Mouse (Mus musculus) bone marrow macrophage, adult 2 months (primary cell): ENCODE measurements at regions not wholly inside any gene's neighbourhood (a gene's known extent, or its start where the extent isn't known, plus 50 kb on each side); places are given as distances from the start of the nearest gene placed in this dataset.

Experiments
- H3K27ac ChIP-seq: 2 replicates; pipeline ENCODE4 v1.5.1; 2012; ENCODE audit warnings: low read depth, low read length; ENCODE audit not compliant: insufficient read depth
- H3K4me1 ChIP-seq: 2 replicates; pipeline ENCODE4 v1.6.1; 2012; ENCODE audit warnings: low read length; ENCODE audit not compliant: control insufficient read depth, insufficient read depth
- H3K4me3 ChIP-seq: 2 replicates; pipeline ENCODE4 v1.5.1; 2012; ENCODE audit warnings: mild to moderate bottlenecking, low read length, moderate library complexity; ENCODE audit not compliant: insufficient read depth
- CTCF ChIP-seq: IDR thresholded peaks from 2 replicates; pipeline ENCODE4 v1.5.1; 2012; ENCODE audit warnings: low read depth, mild to moderate bottlenecking, low read length, moderate library complexity
- POLR2A ChIP-seq: IDR thresholded peaks from 2 replicates; pipeline ENCODE4 v1.6.1; 2012; ENCODE audit warnings: mild to moderate bottlenecking, low read depth, low read length, borderline replicate concordance

DNA sequence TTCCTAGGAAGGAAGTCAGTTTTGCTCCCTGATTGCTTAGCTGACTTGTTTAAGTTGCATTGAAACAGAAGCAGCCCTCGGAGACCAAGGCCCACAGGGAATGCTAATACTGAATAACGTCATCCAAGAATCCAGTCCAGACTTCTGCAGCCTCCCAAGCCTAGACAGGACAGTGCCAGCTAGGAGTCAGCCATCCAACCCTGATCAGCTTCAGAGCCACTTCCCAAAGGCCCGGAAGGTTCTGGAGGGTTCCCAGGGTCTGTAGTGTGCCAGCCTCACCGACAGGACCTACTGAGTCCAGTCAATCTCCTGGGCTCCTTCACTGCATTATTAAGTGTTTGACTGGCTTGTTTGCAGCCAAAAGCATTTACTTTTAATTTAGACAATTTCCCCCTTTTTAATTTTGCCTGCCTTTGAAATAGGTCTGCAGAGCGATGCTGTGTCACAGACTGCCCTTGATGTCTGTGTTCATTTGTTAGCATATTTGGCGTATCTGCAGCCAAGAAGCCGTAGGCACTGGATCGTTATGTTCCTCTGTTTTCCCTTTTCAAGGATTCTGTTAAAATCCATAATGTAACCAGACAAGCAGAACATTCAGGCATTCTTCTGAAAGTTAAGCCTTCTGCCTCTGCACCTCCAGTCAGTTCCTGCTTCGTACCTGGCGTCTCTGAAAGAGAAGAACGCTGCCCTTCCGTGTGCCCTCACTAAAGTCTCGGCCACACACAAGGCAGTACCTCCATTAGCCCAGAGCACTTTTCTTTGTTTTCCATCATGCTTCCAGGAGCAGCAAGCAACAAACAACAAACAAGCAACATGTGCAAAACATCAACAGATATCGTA lies 106.5 kb upstream of the Nebl start:
- no peak overlapping the region for H3K4me3 ChIP-seq
- TF ChIP-seq CTCF: no peak
- no peak for TF ChIP-seq POLR2A
- H3K4me1 ChIP-seq: no peaks in the 10 kb centered on the region
- no peak overlapping the region for H3K27ac ChIP-seq

DNA sequence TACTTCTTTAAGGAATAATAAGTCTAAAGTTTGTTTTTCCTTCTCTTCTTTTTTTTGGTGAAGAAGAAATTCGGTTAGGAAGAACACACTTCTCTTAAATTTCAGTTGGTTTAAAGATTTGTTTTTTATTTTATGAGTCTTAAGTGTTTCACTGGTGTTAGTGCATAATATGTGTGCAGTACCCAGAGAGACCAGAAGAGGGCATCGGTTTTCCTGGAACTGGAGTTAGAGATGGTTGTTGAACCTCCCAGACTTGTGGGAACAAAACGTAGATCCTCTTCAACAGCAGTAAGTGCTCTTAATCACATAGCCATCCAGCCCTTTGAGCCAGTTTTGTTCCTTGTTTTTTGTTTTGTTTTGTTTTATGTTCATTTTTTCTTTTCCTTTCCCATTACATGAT lies 101.5 kb upstream of the Nebl start:
- TF ChIP-seq POLR2A (no peak), CTCF (no peak)
- H3K4me3 ChIP-seq: no peak overlapping the region
- H3K4me1 ChIP-seq: no peaks in the 10 kb centered on the region
- H3K27ac ChIP-seq: no peak overlapping the region

DNA sequence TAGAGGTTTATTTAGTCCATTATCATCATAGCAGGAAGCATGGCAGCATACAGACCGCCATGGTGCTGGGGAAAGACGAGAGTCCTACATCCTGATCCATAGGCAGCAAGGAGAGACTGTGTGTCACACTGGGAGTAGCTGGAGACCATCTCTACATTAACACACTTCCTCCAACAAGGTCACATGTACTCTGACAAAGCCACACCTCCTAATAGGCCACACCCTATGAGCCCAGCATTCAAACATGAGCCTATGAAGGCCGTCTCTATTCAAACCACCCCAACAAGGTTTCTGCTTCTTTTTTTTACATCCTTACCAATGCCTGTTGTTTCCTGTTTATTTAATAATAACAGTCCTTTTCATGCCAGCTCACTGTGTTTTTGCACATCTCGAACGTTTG lies 99.0 kb upstream of the Nebl start:
- Histone ChIP-seq H3K4me1 (no peaks in the 10 kb centered on the region), H3K27ac (no peak overlapping the region)
- TF ChIP-seq CTCF (no peak), POLR2A (no peak)

DNA sequence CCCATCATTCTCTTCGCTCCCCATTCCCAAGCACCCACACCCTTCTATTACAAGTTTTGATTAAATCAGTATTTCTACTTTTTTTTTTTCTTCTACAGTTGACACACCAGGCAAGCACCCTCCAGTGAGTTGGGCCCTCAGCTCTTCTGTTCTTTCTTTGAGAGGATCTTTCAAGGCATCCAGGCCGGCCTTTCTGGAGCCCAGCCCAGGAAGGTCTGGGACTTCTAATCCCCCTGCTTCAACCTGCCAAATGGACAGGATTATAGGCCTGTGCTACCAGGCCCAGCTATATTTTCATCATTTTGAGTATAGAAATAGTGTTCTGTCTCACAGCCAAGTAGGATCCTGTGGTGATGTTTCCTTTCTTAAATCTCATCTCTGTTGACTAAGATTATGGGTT lies 94.0 kb upstream of the Nebl start:
- TF ChIP-seq POLR2A (no peak), CTCF (no peak)
- H3K4me3 ChIP-seq: no peak overlapping the region
- H3K27ac ChIP-seq: no peak overlapping the region
- no peaks in the 10 kb centered on the region for H3K4me1 ChIP-seq

More for the DNA sequence above, 99.0 kb upstream of the Nebl start:
- no peak overlapping the region for H3K4me3 ChIP-seq

DNA sequence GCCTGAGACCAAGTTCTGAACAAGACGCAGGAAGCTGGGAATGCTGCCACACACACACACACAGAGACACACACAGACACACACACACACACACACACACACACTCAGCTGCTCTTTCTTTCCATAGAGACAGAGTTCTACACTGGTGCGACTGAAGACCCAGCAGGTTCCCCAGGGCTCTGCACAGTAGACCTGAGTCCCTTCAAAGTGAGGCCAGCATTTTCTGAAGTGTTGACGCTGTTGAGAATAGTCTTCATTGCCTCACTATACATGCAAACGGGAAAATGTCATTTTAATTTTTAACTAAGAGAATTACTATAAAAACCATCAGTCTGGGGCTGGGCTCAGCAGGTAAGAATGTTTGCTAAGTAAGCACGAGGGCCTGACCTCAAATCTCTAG lies 92.9 kb upstream of the Nebl start:
- no peak for TF ChIP-seq CTCF
- no peak for TF ChIP-seq POLR2A

DNA sequence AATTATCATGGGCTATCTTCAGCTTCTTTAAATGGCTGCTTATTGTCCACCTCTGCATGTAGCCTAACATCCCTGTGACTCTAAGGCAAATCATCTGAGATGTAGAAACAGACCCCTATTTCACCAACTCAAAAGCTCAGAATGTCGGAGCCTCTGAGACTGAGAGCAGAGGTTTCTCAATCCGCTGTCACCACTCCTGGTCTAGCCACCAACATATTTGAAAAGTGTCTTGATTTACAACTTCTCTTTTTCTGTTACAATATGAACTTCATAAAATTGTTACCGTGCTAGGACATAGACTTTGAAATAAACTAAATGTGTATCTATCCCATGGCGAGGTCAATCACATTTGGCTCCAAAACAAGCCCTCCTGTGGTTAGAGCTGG lies 91.3 kb upstream of the Nebl start:
- Histone ChIP-seq H3K27ac (no peak overlapping the region), H3K4me3 (no peak overlapping the region), H3K4me1 (no peaks in the 10 kb centered on the region)
- TF ChIP-seq CTCF: no peak
- TF ChIP-seq POLR2A: no peak

More for the DNA sequence above, 92.9 kb upstream of the Nebl start:
- H3K4me1 ChIP-seq: no peaks in the 10 kb centered on the region
- no peak overlapping the region for H3K27ac ChIP-seq
- no peak overlapping the region for H3K4me3 ChIP-seq

DNA sequence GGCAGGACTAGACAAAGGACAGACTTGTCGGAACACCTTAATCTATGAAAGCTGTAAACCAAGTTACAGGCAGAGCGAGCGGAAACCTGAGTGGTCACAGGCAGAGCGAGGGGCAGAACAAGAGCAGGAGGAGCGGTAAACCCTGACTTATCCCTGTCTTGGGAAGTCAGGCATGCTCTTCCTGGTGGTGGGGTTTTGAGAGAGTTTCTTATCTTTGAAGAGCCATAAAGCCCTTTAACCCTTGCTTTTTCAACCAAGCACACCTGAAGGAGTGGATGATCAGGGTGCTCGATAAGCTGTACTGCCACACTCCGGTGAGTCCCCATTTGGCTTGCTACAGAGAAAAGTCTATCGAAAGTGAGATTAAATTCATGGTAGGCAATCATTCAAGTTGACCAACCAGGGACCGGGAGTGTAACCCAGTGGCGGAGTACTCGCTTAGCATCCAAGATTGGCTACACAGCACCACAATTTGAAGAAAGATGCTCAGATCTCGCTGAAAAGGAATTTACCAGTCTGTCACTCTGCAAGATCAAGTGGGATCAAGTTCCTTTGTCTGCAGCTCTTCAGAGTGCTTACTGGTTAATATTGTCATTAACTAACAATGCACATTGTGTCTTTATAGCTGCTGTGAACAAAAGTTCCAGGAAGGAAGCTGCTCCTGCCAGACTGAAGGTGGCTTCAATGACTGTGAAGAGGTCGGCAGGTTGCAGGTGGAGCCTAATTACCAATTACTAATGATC lies 90.8 kb upstream of the Nebl start:
- no peak overlapping the region for H3K4me3 ChIP-seq
- no peak overlapping the region for H3K27ac ChIP-seq
- H3K4me1 ChIP-seq: no peaks in the 10 kb centered on the region
- no peak for TF ChIP-seq CTCF
- no peak for TF ChIP-seq POLR2A

DNA sequence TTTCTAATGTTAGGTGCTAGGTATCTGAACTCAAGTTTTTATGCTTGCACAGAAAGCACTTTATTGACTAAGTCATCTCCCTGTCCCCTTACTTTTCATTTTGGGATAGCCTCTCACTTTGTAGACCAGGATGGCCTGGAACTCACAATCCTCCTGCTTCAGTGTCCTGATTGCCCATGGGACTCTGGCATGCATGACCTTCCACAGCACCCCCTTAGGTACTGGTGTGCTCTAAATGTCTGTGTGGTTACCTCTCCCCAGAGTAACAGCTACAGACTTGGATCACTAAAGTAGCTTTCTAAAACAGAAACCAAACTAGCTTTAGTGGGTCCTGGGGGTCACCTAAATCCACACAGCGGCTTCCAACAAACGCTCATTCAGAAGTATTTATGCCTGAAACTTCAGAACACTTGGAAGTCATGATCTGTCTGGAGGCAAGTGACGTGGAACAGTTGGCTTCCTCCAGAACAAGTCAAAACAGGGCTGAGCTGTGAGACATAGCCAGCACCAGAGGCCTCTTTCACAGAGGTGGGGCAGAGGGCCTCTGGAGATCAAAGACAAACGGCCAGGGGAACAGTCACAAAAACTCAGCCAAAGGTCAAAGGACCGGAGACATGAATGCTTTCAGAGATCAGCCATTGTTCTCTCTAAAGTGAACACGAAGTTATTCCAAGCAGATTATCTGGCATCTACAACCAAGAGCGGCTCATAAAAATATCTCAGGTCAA lies 80.8 kb upstream of the Nebl start:
- Histone ChIP-seq H3K4me1 (no peaks in the 10 kb centered on the region), H3K4me3 (no peak overlapping the region), H3K27ac (no peak overlapping the region)
- no peak for TF ChIP-seq CTCF
- TF ChIP-seq POLR2A: no peak
